Mouse (Mus musculus) cerebellum, adult 9-11 months (tissue): Measurements from ENCODE around the gene Crhr1.

Experiments used
- DNase-seq: peaks from one replicate; pipeline ENCODE4 v3.0.0; 2022

Crhr1 gene

GRCm38 (mm10) chr11:104144930-104145329 is 12.3 kb downstream of the Crhr1 start:
- DNase-seq = no peak

GRCm38 (mm10) chr11:104148787-104149186 is 16.1 kb downstream of the Crhr1 start:
- DNase-seq = peak; percentile 84

- DNase-seq = no peak
Measured at GRCm38 (mm10) chr11:104150911-104151310, 18.3 kb downstream of the Crhr1 start.

GRCm38 (mm10) chr11:104154332-104154731 is 21.7 kb downstream of the Crhr1 start:
- DNase-seq = peak; percentile 69

GRCm38 (mm10) chr11:104154820-104155635 is 22.4 kb downstream of the Crhr1 start:
- peak; percentile 99 for DNase-seq

GRCm38 (mm10) chr11:104155899-104156298 is 23.2 kb downstream of the Crhr1 start:
- DNase-seq = no peak

GRCm38 (mm10) chr11:104156391-104156790 is 23.7 kb downstream of the Crhr1 start:
- peak; percentile 71 for DNase-seq

DNA sequence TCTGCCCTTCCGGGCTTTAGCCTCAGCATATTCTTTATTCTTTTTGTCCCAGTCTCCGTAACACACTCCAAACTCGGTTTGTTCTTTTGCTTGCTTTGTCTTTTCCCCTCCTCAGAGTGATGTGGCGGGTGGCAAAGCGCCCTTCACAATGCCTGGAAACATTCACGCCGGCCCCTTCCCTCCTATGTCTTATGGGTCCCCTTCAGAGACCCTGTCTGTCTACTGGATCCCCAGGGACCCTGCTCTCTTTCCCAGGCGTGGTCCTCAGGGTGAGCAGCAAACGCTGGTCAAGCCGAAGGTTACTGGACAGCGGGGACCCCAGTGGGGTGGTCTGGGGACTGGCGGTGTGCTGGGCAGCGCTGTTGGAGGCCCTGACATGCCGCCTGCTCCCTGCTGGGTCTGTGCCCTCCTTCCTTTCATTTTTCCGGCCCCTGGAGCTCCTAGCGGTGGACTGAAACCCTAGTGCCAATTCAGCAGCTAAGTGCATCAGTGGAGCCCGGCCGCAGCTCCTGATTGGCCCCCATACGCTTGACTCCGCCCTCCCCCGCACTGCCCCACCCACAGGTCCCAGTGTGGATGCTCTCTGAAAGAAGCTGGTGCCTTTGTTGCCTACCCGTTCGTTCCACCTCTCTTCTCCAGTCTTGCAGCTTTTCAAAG is 25.1 kb downstream of the Crhr1 start:
- peak; percentile 94 for DNase-seq

- no peak for DNase-seq
Measured at GRCm38 (mm10) chr11:104158260-104158907, 25.7 kb downstream of the Crhr1 start.

GRCm38 (mm10) chr11:104159769-104160272 is 27.2 kb downstream of the Crhr1 start:
- DNase-seq = peak; percentile 65

DNA sequence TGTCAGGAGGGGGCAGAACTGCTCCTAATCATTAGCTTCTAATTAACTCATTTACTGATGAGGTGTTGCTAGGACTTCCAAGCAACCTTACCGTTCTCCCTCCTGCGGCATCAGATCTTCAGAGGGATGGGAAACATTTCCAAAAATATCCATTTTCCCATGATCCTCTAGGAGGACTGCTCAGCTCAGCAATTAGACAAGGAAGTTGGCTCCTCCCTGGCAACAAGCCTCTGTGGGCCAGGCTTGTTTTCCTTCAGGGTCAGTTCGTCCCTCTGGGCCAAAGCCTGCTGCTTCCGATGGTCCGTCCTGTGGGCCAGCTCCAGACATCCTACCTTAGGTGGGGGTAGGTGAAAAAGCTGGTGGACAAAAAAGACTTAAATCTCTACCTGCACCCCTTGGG is 28.5 kb downstream of the Crhr1 start:
- peak; percentile 63 for DNase-seq

DNA sequence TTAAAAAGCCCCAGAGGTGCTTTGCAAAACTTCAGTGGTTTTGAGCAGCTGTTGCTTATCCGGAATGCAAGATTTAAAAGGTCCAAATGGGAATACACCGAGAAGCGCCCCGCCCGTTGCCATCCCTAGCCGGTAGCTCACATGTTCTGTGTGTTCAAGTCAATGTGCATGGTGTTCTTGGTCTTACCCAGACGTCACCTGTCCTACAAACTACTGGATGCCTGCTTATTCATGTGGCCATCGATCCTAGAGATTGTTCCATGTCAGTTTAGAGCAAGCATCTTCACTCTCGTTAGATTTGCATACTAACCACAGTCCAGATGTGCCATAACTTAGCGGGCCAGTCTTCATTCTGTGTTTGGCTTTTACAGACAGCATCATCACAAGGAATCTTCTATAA is 31.6 kb downstream of the Crhr1 start:
- no peak for DNase-seq

- peak; percentile 85 for DNase-seq
Measured at GRCm38 (mm10) chr11:104171281-104171781, 38.7 kb downstream of the Crhr1 start.

DNA sequence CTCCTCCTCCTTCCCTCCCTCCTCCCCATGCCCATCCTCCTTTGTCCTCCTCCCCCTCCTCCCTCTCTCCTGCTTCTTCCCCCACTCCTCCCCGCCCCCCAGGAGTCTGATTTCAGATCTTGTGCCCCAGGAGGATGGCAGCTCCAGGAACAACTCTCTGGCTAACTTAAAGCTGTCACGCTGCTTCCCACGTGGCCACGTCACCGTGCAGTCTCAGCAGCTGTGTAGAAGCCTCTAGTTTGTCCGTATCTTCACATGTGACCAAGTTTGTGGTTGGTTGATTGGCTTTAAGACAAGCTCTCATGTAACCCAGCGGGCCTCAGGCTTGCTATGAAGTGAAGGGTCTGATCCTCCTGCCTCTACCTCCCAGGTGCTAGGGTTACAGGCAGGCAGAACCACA is 46.2 kb downstream of the Crhr1 start:
- no peak for DNase-seq

- no peak for DNase-seq
Measured at GRCm38 (mm10) chr11:104179804-104180203, 47.1 kb downstream of the Crhr1 start.

- DNase-seq = peak; percentile 62
Measured at GRCm38 (mm10) chr11:104182141-104182540, 49.5 kb downstream of the Crhr1 start.

- no peak for DNase-seq
Measured at GRCm38 (mm10) chr11:104186135-104186836, 53.6 kb downstream of the Crhr1 start, which contains the start of gene Sppl2c. Gene Sppl2c (plus strand): TSS chr11:104186327.

DNA sequence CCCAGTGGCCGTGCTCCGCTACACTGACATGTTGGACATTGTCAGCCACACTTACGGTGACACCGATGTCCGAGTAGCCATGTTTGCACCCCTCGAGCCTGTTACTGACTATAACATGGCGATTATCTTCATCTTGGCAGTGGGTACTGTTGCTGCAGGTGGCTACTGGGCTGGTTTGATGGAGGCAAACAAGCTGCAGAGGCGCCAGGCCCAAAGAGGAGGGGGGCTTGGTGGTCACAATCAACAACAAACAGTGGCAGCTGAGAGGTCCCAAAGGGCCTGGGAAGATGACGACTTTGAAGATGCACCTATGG is 54.1 kb downstream of the Crhr1 start:
- DNase-seq = peak; percentile 56

GRCm38 (mm10) chr11:104187766-104188165 is 55.1 kb downstream of the Crhr1 start:
- peak; percentile 77 for DNase-seq

- peak; percentile 94 for DNase-seq
Measured at GRCm38 (mm10) chr11:104190008-104190407, 57.4 kb downstream of the Crhr1 start.

GRCm38 (mm10) chr11:104195382-104195781 is 62.7 kb downstream of the Crhr1 start:
- DNase-seq = peak; percentile 35

GRCm38 (mm10) chr11:104195791-104196190 is 63.1 kb downstream of the Crhr1 start:
- peak; percentile 92 for DNase-seq

DNA sequence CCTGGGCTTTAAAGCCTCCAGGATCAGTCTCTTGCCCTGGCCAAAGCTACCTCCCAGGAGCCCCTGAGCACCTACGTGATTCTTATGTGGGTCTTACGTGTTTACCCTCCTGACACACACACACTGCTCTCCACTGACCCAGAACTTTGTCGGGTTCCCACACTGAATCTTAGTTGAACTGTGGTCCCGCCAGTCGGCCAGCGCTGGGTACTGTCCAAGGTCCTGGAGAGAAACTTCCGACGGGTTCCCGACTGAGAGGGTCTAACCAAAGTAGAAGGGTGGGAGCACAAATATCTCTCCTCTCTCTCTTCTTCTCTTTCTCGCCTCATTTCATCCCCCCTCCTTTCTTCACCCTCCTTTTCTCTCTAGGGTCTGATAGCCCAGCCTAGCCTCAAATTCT is 65.2 kb downstream of the Crhr1 start:
- DNase-seq = no peak
